Mouse (Mus musculus) Patski (cell line): ENCODE measurements at regions not wholly inside any gene's neighbourhood (a gene's known extent, or its start where the extent isn't known, plus 50 kb on each side); places are given as distances from the start of the nearest gene placed in this dataset.
A peak's percentile ranks its signal among the peaks of the same experiment; 100 is the strongest.

Experiments
- ATAC-seq: fragments of 100-300 bp; one replicate; pipeline ENCODE4 v1.8.0; 2021
- CTCF ChIA-PET: fragments of 350-600 bp; sonication (Branson Sonifier 250); formaldehyde crosslinking; loops from one replicate; lab custom pipeline; 2022; ENCODE audit warnings: inconsistent platforms; lab: Charles Lee
- POLR2A ChIA-PET: fragments of 350-600 bp; sonication (Branson Sonifier 250); formaldehyde crosslinking; loops from one replicate; lab custom pipeline; 2022; ENCODE audit warnings: antibody characterized with exemption, inconsistent platforms; lab: Charles Lee
- DNase-seq: peaks from one replicate; pipeline ENCODE4 v3.0.0-alpha.2; 2011; ENCODE audit warnings: low read depth, low spot score
- H3K27me3 ChIP-seq: fragments of 371-371 bp; one replicate; pipeline ENCODE4 v1.5.1; 2021
- CTCF ChIP-seq: fragments of 100-300 bp; IDR thresholded peaks from one replicate; pipeline ENCODE4 v1.5.1; 2021
- in situ Hi-C: fragments of 300-500 bp; cut with MboI; formaldehyde crosslinking; loops from 3 replicates; pipeline ENCODE4 v1.11.1; 2018; ENCODE audit warnings: low pct_unique_long_range_greater_than_20kb, mixed read lengths

GRCm38 (mm10) chr5:111674976-111675672 lies 58.6 kb upstream of the Gm26897 start:
- POLR2A ChIA-PET: no interaction called here
- no peaks in the 10 kb centered on the region for H3K27me3 ChIP-seq

GRCm38 (mm10) chr5:111675673-111676261 lies 58.0 kb upstream of the Gm26897 start:
- ChIA-PET CTCF (interaction anchor here (1.2 kb wide), 1 partner anchor 262 kb away, joined by 4 read pairs; no protein-coding TSS in a partner anchor), POLR2A (no interaction called here)
- no peak for TF ChIP-seq CTCF
- H3K27me3 ChIP-seq: no peaks in the 10 kb centered on the region
- ATAC-seq (peak; percentile 50), DNase-seq (peak; percentile 96)
- in situ Hi-C loops: loop anchor here (25.0 kb wide), 1 partner anchor 487 kb away; no protein-coding TSS in a partner anchor

More at GRCm38 (mm10) chr5:111674976-111675672, 58.6 kb upstream of the Gm26897 start:
- in situ Hi-C loops: loop anchor here (25.0 kb wide), 1 partner anchor 487 kb away; no protein-coding TSS in a partner anchor
- ATAC-seq (peak; percentile 33), DNase-seq (no peak)
- CTCF ChIA-PET: no interaction called here
- no peak for TF ChIP-seq CTCF

- in situ Hi-C loops: loop anchor here (25.0 kb wide), 1 partner anchor 484 kb away; no protein-coding TSS in a partner anchor
These were observed 55.8 kb upstream of the Gm26897 start for GRCm38 (mm10) chr5:111677847-111678311.

GRCm38 (mm10) chr5:111678496-111678895 lies 55.2 kb upstream of the Gm26897 start:
- peaks cover 12% of the 10 kb centered on the region for H3K27me3 ChIP-seq
- ATAC-seq (no peak), DNase-seq (no peak)
- POLR2A ChIA-PET: no interaction called here
- TF ChIP-seq CTCF: no peak
- in situ Hi-C loops: loop anchor here (25.0 kb wide), 1 partner anchor 484 kb away; no protein-coding TSS in a partner anchor
- CTCF ChIA-PET: no interaction called here

More at GRCm38 (mm10) chr5:111677847-111678311, 55.8 kb upstream of the Gm26897 start:
- CTCF ChIA-PET: no interaction called here
- TF ChIP-seq CTCF: no peak
- peaks cover 8% of the 10 kb centered on the region for H3K27me3 ChIP-seq
- DNase-seq (no peak), ATAC-seq (no peak)
- POLR2A ChIA-PET: no interaction called here

GRCm38 (mm10) chr5:111681362-111682028 lies 52.2 kb upstream of the Gm26897 start:
- CTCF ChIA-PET: no interaction called here
- no peak for ATAC-seq
- no peak for DNase-seq
- POLR2A ChIA-PET: no interaction called here
- TF ChIP-seq CTCF: no peak
- in situ Hi-C loops: loop anchor here (5.0 to 25.0 kb wide), 2 partner anchors 269 to 481 kb away; no protein-coding TSS in a partner anchor
- H3K27me3 ChIP-seq: peaks cover 23% of the 10 kb centered on the region

GRCm38 (mm10) chr5:111682899-111683298 lies 50.8 kb upstream of the Gm26897 start:
- in situ Hi-C loops: loop anchor here (5.0 to 25.0 kb wide), 2 partner anchors 271 to 479 kb away; no protein-coding TSS in a partner anchor
- TF ChIP-seq CTCF: no peak
- CTCF ChIA-PET: interaction anchor here (1.4 kb wide), 1 partner anchor 269 kb away, joined by 6 read pairs; no protein-coding TSS in a partner anchor
- POLR2A ChIA-PET: no interaction called here
- no peak for ATAC-seq
- DNase-seq: no peak
- peaks cover 23% of the 10 kb centered on the region for H3K27me3 ChIP-seq
